Mouse (Mus musculus) heart, adult 18-20 months (tissue): ENCODE measurements at regions not wholly inside any gene's neighbourhood (a gene's known extent, or its start where the extent isn't known, plus 50 kb on each side); places are given as distances from the start of the nearest gene placed in this dataset.

ENCODE experiments used
- DNase-seq, 2 experiments: peaks; one replicate each; pipeline ENCODE4 v3.0.0; 2021 to 2022; ENCODE audit warnings: mixed read lengths in 1 of 2

DNA sequence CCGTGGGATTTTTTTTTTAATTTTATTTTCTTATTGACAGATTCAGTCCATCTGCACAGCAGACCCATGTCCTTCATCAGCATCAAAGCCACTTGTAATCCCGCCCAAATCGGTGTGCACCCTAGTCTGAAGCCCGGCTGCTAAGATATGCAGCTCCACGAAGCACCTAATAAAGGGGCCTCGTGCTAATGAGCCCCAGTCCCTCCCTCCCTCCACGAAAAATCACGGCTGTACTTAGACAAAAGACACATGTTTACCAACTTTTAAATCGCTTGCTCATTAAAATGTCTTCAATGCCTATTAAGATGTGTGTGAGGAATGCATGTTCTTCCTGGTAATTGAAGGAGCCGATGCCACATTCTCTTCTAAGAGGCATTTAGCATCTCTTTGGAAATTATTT lies 229.8 kb upstream of the A430005L14Rik start:
- no peak for DNase-seq

DNA sequence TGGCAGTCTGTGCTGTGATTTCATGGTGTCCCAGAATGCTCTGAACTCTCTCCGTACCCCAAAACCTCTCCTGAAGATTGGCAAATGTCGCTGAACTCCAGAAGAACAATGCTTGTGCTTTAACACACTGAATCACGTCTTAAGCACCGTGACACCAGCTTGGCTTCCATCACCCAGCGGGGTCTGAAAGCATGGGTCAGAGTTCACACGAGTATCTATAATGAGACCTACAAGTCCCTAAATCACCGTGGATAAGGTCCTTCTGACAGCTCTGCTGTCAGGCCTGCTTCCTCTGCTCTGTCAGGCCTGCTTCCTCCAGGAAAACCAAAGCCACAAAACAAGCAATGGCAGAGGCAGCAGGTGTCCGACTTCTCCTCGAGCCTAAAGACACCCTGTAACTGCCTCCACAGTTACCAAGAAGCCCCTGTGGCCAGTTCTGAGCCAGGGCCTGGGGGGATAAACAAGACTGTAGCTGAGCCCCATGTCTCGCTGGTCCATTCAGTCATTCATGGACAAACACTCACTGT lies 229.1 kb upstream of the A430005L14Rik start:
- no peak for DNase-seq

DNA sequence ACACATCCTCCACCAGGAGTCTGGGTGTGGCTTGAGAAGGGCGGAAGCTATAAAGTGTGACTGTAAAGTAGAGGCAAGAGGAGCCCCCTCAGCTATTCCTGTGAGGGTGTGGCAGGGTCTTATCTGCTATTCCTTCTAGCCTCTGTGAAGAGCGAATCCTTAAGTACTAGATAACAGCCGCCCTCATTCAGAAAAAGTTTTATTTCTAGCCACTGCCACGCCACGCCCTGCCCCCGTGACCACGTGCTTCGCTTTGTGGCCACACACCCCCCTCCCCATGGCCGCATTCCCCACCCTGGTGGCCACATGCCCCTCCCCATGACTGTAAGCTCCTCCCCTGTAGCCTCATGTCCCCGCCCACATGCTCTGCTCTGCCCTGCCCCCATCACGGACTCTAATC lies 218.9 kb upstream of the A430005L14Rik start:
- no peak for DNase-seq

DNA sequence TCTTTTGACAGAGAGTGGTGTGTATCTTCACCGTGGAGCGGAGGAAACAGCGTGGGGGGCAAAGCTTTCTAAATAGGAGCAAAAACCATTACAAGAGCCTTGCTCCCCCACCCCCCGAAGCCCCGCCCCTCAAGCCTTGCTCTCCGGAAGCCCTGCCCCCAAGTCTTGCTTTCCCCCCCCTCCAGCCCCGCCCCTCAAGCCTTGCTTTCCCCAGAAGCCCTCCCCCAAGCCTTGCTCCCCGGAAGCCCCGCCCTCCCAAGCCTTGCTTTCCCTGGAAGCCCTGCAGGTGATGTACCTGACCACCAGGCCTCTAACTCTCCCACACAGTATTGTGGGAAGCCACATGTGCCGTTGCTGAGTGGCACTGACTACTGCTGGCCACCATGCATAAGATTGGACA lies 214.8 kb upstream of the A430005L14Rik start:
- DNase-seq: no peak

DNA sequence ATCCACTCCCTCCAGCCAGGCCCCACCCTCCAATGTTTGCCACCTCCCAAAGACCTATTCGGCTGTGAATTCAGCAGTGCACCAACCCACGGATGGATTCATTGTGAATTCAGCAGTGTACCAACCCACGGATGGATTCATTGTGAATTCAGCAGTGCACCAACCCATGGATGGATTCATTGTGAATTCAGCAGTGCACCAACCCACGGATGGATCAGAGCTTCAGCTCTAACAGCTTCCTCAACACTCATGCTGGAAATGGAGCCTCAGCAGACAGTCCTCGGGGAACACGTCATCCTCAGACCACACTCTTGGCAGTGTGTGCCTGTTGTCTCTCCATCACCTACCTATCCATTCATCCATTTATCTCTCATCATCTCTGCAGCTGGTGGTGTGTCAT lies 204.2 kb upstream of the A430005L14Rik start:
- DNase-seq: no peak

DNA sequence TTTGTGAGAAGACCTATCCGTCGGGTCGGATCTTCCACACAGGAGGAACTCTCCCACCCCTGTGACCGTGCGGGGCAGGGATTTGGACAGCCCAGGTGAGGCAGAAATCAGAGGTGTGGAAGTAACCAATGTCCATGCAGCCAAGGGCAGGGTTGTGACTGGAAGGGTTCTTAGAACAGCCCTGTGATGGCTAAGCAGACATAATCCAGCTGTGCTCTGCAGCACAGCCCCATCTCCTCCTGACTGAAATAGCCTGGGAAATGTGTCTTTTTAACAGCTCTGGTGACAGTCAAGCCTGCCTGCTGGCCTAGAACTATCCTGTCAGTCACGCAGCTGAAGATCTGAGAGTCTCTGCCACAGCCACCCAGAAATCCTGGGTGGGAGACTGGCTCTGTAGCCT lies 198.7 kb upstream of the A430005L14Rik start:
- DNase-seq: no peak

DNA sequence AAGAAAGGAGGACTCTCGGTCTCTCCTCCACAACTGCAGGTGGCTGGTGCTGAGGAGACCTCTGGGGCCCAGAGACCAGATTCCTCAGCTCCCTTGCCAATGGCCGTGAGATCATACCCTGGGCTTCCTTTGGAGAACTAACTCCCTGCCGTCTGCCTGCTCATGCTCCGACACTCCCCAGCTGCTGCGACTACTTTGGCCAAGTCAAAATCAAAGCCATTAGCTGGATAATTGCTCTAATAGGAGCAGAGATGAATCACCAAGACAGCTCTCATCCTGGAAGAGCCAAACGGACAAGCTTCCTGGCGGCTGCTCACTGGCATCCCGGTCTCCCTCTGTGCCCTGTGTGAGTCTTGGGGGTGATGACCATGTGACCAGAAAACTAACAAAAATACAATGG lies 198.3 kb upstream of the A430005L14Rik start:
- peak; percentile 21 to 22 for DNase-seq

DNA sequence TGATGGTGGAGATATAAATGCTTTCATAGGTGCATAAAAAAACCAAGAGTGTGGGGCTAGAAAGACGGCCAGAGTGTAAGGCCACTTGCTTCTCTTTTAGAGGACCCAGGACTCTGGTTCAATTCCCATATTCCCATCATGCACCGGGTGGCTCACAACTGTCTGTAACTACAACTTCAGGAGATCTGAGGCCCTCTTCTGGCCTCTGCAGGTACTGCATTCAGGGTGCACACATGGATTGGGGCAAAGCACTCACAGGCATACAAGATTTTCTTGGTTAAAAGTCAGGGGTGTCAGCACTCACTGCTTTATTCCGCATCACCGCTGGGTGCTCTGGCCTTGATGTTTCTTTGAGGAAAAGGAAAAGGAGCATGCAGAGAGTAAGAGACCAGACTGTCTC lies 196.1 kb upstream of the A430005L14Rik start:
- DNase-seq: no peak

DNA sequence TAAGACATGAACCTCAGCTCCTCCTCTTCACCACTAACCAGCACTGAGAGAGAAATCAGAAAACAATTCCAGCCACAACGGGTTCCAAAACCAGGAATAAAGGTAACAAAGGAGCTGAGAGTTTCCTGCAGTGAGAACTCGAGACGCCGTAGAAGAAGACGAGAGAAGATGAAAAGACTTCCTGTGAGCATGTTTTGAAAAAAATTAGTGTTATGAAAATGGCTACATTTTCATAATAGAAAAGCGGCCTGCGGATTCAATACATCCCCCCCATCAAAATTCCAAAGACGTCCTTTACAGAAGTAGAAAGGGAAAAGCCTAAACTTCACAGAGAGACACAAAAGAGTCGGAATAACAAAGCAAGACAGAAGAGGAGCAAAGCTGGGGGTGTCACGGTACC lies 193.6 kb upstream of the A430005L14Rik start:
- DNase-seq: no peak

DNA sequence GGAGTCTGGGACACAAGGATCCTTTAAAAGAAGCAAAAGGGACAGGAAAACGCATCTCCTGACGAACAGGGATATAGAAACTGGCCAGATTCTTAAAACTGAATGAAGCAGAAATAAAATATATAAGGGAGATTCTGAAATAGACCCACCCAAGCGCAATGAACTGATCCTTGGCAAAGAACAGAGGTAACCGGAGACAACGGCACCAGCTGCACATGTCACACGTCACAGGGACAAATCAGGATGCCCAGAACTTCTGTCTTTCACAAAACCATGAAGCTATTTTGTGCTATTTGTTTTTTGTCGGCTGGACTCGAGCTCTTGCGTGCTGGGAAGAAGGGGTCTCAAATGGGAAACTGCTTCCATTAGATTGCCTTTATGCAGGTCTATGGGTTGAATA lies 189.3 kb upstream of the A430005L14Rik start:
- DNase-seq: no peak

DNA sequence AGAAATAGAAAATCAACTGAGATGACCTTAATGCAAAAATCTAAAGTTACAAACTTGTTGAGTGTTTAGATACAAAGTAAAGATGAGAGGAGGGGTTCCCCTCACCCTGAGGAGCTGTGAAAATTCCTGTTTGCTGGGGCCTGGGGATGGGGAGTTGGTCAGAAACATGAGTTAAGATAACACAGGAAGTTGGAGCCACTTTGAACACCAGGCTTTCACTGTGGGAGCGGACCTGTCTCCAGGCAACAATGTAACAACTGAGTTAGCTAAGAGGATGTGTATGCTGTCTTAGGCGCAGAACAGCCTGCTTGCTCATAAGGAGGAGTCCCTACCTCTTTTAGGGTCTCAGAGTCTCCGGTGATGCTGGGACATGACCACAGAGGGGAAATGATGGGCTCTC lies 188.7 kb upstream of the A430005L14Rik start:
- no peak for DNase-seq

DNA sequence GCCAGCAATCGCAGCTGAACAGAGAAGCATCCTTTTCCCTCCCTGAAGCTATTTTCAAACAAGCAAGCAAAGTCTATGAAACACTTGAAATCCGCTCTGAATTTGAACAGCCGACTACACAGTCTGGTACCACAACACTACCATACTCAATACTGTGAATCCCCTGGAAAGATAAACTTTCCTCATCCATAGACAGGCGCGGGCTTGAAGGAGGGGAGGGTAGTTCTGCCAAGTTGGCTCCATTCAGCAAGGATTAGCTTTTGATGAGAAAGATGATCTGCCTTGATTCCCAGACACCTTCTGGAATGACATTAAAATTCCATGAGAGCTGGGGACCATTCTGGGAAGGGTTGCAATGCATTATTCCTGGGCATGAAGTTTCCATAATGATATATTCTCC lies 186.4 kb upstream of the A430005L14Rik start:
- no peak for DNase-seq

DNA sequence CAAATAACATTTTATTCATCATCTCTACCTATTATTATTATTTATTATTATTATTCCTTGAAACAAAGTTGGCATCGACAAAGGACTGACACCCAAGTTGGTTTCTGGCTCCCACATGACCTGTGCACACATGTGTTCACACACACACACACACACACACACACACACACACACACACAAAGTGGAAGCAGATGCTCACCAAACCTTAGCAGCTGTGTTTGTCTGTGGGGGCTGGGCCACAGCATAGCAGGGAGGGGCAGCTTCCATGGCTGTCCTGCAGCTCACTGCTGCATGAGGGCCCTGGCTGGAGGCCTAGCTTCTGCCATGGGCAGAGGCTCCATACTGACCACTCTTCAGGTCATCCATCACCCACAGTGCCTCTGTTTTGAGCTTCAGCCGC lies 176.5 kb upstream of the A430005L14Rik start:
- no peak for DNase-seq

DNA sequence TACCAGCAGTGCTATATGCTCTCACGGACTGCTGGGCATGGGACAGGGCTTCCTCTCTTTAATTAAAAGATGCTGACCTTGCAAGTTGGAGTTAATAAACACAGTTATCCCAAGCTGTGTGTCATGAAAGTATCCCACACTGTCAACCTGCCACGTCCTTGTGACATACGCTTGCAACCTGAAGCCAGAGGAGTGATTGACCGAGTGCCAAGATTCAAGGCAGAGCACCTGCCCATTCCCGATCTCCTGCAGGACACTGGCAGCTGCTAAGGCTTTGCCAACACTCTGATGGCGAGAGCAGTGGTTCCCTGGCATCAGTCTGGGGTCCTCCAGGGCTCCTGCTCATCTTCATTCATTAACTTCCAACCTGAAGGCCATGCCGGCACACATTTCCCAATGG lies 175.8 kb upstream of the A430005L14Rik start:
- DNase-seq: no peak

DNA sequence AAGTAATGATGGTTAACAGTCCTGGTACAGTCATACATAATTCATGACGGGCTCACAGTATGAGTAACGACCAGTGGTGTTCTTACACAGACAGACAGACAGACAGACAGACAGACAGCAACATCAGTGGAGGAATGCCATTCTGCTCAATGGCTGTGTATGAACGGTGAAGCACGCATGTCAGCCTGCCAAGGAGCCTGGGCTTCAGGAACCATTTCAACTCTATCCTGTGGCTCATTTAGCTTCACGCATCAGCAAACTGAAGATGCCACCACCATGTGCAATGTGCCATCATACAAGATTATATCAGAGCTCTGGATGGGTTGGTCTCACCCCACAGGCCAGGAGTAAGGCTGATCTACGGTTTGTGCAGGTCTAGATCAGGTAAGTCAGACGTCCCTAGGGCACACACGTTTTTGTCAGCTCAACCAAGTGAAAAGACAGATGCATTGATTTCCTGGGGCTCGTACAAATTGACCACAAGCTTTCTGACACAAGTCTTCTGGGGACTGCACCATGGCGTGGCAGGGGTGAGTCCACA lies 175.0 kb upstream of the A430005L14Rik start:
- DNase-seq: no peak

DNA sequence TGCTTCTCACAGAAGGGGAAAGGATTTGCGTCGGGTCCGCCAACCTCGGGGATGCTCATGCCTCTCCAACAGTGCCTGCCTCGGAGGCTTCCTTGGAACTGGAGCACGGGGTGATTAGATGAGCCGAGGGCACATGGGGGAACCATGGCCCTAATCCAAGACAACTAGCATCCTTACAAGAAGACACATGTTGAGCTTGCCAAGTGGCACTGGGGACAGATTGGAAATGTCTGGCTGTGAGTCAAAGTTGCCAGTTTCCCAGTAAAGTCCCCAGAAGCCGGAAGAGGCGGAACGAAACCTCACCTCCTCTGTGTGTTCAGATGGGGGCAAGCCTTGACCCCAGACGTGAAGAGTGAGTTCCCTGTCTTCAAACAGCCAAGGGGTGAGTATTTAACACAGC lies 172.6 kb upstream of the A430005L14Rik start:
- DNase-seq: no peak

DNA sequence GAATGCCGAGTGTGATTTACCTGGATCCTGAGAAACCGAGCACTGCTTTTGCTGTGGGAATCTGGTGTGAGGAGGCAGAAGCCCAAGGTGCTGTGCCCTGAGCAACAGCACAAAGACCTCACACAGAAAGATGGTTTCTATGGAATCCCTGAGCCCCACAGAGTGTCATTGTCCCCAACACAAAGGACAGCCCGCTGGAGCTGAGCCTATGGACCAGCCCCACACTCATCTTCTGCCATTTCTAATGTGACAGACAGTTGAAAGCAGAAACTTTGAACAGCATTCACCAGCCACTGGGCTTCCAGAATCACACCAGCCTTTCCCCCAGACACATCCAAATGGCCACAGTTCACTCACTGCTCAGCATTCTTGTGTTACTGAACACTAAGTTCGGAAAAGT lies 171.5 kb upstream of the A430005L14Rik start:
- DNase-seq: no peak

DNA sequence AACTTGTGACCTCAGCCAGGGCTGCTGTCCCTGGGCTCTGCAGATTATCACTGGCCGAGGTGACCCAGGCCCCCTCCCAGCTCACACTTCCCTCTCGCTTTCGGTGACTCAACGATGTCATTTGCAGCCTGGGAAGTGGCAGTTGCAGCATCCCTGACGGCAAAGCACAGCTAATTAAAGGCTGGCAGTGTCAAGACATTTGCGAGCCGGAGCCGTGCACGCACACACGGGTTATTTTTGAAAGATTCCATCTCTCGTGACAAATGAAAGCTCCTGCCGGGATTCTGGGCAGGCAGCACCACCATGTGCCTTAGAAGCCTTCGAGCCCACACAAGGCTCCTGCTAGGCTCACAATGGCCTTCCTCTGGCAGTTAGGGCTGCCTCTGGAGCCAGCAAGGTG lies 164.7 kb upstream of the A430005L14Rik start:
- DNase-seq: no peak

DNA sequence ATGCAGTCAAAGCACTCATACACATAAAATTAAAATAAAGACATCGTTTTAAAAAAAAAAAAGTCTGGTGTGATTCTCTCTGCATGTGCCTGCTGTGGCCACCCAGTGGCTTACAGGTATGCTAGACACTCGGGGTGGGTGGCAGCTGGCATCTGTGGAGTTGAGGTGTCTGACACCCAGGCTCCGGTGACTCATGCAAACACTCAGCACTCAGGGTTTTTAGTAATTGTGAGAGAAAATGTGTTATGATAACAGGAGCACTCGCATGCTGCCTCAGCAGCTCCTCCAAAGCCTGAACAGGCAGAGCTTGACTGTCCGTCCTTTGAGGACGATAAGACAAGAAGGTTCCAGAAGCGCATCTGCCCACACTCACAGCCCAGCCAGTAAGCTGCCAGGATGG lies 159.0 kb upstream of the A430005L14Rik start:
- DNase-seq: no peak

DNA sequence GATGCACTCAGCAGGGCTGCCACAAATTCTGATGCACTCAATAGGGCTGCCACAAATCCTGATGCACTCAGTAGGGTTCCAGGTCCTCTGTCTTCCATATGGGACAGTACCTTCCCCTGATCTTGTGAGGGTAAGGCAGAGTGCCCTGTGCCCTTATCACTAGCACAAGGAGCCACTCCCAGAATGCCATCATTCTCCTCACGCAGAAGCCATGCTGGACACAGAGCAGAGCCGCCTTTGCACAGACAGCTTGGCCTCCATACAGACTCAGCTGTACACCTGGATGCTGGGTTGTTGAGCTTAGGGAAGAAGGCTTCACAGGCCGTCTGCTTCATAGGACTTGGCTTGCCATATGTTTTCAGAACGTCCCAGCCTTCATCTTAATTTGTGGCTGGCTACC lies 151.3 kb upstream of the A430005L14Rik start:
- DNase-seq: no peak

DNA sequence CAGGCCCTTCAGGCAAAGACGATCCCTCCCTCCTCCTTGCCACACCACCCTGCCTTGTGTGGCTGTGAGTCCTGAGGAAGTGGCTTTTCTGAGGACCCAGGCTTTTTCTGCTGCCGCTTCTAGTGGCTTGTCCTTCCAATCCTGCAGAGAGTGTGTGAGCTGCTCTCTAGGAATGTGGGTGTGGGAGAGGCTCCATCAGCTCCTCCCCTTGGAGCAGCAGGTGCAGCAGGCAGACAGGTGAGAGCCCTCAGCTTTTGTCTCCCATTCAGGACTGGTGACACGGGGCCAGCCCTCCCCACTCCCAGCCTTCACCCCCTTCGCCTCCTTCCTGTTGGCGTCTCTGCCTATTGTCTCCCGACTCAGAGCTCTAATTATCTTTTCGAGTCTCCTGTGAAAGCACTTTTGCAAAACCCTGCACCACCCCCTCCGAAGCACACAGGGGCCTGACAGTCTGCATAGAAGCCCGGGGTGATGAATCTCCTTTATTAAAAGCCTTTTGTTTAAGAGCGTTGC lies 150.8 kb upstream of the A430005L14Rik start:
- DNase-seq: no peak

DNA sequence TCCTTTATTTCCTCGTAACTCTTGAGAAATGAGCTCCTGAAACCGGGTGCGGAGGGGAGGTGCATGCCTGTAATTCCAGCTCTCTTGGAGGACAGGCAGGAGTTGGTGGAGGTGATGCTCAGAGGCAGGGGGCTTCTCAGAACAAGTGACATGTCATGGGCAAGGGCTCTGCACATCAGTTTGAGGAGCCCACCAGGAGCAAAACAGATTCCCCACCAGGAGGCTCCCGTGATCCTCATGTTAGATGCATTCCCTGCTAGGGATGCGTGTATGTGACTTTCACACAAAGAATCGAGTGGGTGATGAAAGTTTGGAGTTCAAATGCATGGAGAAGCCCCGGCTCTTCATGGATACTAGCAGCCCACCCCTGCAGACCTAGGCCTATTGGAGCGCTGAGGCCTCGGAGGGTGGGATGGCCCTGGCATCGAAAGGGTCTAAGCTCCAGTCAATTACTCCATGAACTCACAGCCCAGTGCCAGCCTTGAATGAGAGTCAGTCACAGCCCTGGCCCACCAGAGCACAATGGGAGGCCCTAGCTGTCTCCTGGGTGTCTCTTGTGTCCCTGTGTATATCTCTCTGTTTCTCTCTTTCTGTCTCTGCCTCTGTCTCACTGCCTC lies 150.1 kb upstream of the A430005L14Rik start:
- DNase-seq: no peak

DNA sequence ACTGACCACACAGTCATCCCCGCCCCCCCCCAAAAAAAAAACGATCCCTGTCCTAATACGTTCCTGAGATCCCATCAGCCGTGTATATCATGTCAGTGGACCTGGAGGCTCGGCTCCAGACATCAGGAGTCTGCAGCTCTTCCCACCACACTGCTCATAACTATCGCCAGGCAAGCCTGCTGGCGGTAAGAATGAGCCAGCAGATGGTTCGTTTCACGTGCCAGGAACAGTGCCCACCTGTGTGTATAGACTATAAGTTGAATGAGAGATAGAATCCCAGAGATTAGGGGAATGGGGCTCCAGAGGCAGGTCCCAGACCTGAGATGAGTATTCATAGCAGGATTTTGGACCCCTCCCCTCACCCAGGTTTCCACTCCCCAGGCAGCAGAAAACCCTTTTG lies 144.2 kb upstream of the A430005L14Rik start:
- DNase-seq: no peak

DNA sequence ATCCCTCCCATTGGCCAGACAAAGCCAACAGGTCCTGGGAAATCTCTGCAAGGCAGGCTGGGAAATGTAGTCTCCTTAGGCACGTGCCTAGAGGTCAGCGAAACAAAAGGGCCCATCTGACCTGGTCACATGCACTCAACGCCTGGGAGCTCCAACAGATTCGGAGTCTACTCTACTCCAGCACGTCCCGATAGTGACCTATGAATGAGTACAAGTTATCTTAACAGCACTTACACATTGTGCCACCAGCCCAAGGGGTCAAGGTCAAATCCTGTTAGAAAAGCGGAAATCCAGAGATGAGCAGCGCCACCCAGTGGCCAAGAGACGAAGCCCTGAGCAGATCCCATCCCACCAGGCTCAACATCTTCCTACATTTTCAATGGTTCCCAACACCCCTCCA lies 129.1 kb upstream of the A430005L14Rik start:
- DNase-seq: peak; percentile 2 to 17
